Mouse (Mus musculus) embryonic facial prominence, embryonic 11.5 days (tissue): ENCODE measurements at regions not wholly inside any gene's neighbourhood (a gene's known extent, or its start where the extent isn't known, plus 50 kb on each side); places are given as distances from the start of the nearest gene placed in this dataset.

Experiments used
- ATAC-seq: fragments of 200-750 bp; cut with Nextera tagmentation; replicated peaks from 2 replicates; pipeline ENCODE4 v1.8.0; 2017; ENCODE audit warnings: low read depth; ENCODE audit not compliant: insufficient number of reproducible peaks, low FRiP score, low TSS enrichment
- DNase-seq: peaks from one replicate; pipeline ENCODE4 v3.0.0-alpha.2; 2015; ENCODE audit warnings: low spot score
- H3K27ac ChIP-seq: fragments of 300-500 bp; sonication (generic); replicated peaks from 2 replicates; pipeline ENCODE4 v1.5.1; 2014; ENCODE audit warnings: mild to moderate bottlenecking, low read depth, low read length, control low read depth
- H3K27me3 ChIP-seq: fragments of 300-500 bp; sonication (generic); 2 replicates; pipeline ENCODE4 v1.6.1; 2014; ENCODE audit warnings: mild to moderate bottlenecking, low read length, moderate library complexity, mixed read lengths; ENCODE audit not compliant: control insufficient read depth, insufficient read depth
- H3K36me3 ChIP-seq: fragments of 300-500 bp; sonication (generic); replicated peaks from 2 replicates; pipeline ENCODE4 v1.6.1; 2014; ENCODE audit warnings: low read depth, mild to moderate bottlenecking, low read length, moderate library complexity, mixed read lengths; ENCODE audit not compliant: control insufficient read depth, insufficient read depth
- H3K4me1 ChIP-seq: fragments of 300-500 bp; sonication (generic); 2 replicates; pipeline ENCODE4 v1.6.1; 2014; ENCODE audit warnings: low read length, mixed read lengths; ENCODE audit not compliant: control insufficient read depth, insufficient read depth
- H3K4me2 ChIP-seq: fragments of 300-500 bp; sonication (generic); 2 replicates; pipeline ENCODE4 v1.6.1; 2014; ENCODE audit warnings: low read depth, mild to moderate bottlenecking, control low read depth, low read length, moderate library complexity
- H3K4me3 ChIP-seq: fragments of 300-500 bp; sonication (generic); 2 replicates; pipeline ENCODE4 v1.5.1; 2014; ENCODE audit warnings: low read depth, low read length, control low read depth
- H3K9ac ChIP-seq: fragments of 300-500 bp; sonication (generic); replicated peaks from 2 replicates; pipeline ENCODE4 v1.6.1; 2014; ENCODE audit warnings: mild to moderate bottlenecking, control low read depth, low read length
- H3K9me3 ChIP-seq: fragments of 300-500 bp; sonication (generic); replicated peaks from 2 replicates; pipeline ENCODE4 v1.6.1; 2016; ENCODE audit warnings: mild to moderate bottlenecking, low read length, inconsistent platforms, mixed read lengths; ENCODE audit not compliant: control insufficient read depth
- WGBS: fragments of 180-500 bp; shearing (Covaris S2); extraction: QIAGEN DNeasy Blood & Tissue Kit; methylation state at CpG from one replicate; pipeline ENCODE4 v1.1.7; 2014; 5-methylcytosine and 5-hydroxymethylcytosine counted together

DNA sequence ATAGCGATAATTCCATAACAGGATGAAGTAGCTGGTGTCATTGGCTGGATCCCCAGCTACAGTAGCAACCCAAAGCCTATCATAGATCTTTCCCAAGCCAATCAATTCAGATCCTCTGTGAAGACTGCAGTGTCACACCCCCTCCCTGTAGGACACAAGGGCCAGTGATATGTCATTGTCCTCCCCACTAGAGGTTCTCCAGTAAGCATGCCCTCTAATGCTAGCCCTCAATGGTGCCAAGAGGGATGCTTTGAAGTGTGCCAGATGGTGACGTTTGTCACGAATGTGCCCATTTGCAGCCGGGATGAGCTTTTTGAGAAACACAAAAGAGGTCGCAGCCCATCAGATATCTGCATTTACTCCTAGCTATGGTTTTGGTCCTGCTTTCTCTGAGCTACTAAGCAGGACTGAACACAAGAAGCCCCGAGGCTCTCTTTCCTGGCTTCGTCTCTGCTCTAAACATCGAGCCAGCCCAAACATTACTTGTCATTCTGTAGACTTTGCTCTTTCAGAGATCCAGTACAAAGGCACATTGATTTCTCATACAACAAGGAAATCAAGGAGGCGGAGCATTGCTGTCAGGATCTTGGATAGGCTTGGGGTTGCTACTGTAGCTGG lies 214.2 kb downstream of the Gm19410 start:
- H3K27me3 ChIP-seq = no peaks in the 10 kb centered on the region
- ATAC-seq = no peak
- no peaks in the 10 kb centered on the region for H3K4me1 ChIP-seq
- no peaks in the 10 kb centered on the region for H3K9me3 ChIP-seq
- 77% methylated on average over 9 of the region's 9 CpGs for WGBS
- H3K9ac ChIP-seq = no peak overlapping the region
- H3K4me3 ChIP-seq = no peak overlapping the region
- no peaks in the 10 kb centered on the region for H3K36me3 ChIP-seq
- H3K4me2 ChIP-seq = no peak overlapping the region
- DNase-seq = no peak
- H3K27ac ChIP-seq = no peak overlapping the region

DNA sequence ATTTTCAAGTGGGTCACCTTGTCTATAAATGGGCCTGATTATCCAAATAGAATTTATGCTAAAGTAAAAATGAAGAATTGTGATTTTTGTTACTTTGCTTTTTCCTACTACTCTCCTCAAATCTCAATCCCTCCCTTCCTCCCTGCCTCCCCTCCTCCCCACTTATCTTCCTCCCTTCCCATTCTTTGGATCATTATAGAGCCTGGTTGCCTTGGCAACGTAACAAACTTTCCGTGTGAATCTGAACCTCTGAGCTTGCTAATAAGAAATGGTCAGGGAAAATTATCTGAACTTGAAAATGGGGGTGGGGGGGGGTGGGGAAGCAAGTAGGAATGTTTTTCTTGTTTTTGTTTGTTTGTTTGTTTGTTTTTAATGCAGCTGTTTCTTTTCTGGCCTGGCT lies 217.5 kb downstream of the Gm19410 start:
- no peak overlapping the region for H3K9ac ChIP-seq
- 69% methylated on average over 2 of the region's 2 CpGs for WGBS
- ATAC-seq (no peak), DNase-seq (no peak)
- no peaks in the 10 kb centered on the region for H3K4me1 ChIP-seq
- H3K27me3 ChIP-seq = no peaks in the 10 kb centered on the region
- no peaks in the 10 kb centered on the region for H3K9me3 ChIP-seq
- no peak overlapping the region for H3K27ac ChIP-seq
- no peaks in the 10 kb centered on the region for H3K36me3 ChIP-seq
- no peak overlapping the region for H3K4me2 ChIP-seq
- no peak overlapping the region for H3K4me3 ChIP-seq

DNA sequence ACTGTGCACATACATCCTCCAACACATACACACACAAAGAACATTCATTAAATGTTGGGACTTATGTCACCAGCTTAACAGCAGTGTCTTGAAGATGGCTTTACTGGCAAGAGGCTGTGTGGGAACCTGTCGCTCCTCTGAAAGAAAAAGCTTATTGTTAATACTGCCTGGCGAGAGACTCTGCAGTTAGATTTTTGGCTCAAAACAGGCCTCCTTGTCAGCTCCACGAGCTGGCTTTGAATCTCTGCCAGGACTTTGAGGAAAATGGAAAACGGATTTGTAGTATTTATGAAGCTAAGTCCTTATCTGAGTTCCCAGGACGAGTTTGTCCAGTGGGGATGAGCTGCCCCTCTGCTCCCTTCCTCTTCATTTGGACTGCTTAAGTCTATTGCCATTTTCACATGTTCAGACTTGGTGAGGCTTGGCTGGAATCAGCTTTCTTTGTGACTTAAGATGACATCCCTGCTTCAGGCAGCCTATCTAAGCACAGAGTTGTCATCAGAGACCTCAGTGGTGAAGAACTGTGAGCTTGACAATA lies 219.6 kb downstream of the Gm19410 start:
- ATAC-seq (no peak), DNase-seq (no peak)
- H3K4me2 ChIP-seq = no peak overlapping the region
- no peaks in the 10 kb centered on the region for H3K27me3 ChIP-seq
- no peaks in the 10 kb centered on the region for H3K4me1 ChIP-seq
- H3K9me3 ChIP-seq = no peaks in the 10 kb centered on the region
- no peak overlapping the region for H3K9ac ChIP-seq
- H3K36me3 ChIP-seq = no peaks in the 10 kb centered on the region
- WGBS = 59% methylated on average over 5 of the region's 5 CpGs
- H3K27ac ChIP-seq = no peak overlapping the region
- H3K4me3 ChIP-seq = no peak overlapping the region

DNA sequence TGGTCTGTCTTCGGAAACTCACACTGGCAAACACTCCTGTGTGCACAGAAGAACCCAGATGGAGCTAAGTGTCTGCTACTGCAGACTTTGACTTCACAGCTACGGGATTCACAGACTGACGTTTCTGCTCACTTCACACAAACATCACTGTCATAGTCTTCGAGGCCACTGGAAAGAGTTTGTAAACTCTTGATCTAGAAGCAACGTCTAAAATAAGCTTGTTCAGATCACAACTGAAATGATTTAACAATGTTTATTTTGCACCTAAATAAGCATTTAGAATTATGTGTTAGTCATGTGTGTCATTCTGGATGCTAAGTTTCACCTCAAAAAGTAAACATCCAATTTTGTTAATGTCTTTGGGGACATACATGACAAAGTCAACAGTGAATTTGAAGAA lies 221.7 kb downstream of the Gm19410 start:
- H3K27me3 ChIP-seq = no peaks in the 10 kb centered on the region
- ATAC-seq (no peak), DNase-seq (no peak)
- no peaks in the 10 kb centered on the region for H3K4me1 ChIP-seq
- no peaks in the 10 kb centered on the region for H3K36me3 ChIP-seq
- H3K4me2 ChIP-seq = no peak overlapping the region
- H3K27ac ChIP-seq = no peak overlapping the region
- H3K9ac ChIP-seq = no peak overlapping the region
- 75% methylated on average over 5 of the region's 5 CpGs for WGBS
- no peak overlapping the region for H3K4me3 ChIP-seq
- no peaks in the 10 kb centered on the region for H3K9me3 ChIP-seq

DNA sequence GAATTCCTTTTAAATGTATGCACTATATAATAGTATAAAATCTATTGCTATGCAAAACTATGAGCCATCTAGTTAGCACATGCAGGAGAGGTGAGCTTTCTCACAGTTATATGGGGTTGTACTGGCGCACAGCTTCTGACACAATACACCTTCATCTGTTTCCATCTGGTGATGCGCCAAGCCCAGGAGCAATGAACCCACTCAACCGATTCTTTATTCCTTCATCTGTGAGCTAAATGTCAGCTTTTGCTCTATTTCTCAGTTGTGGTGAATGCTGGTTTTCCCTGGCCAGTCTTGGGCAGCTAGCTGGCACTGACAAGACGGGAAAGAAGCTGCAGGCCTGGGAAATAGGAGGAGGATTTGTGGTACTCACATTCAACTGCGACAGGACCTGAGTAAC lies 225.4 kb downstream of the Gm19410 start:
- DNase-seq (no peak), ATAC-seq (no peak)
- Histone ChIP-seq H3K4me1 (no peaks in the 10 kb centered on the region), H3K9ac (no peak overlapping the region), H3K4me2 (no peak overlapping the region), H3K27ac (no peak overlapping the region), H3K4me3 (no peak overlapping the region), H3K27me3 (no peaks in the 10 kb centered on the region), H3K9me3 (no peaks in the 10 kb centered on the region), H3K36me3 (no peaks in the 10 kb centered on the region)
- WGBS = 91% methylated on average over 5 of the region's 5 CpGs

DNA sequence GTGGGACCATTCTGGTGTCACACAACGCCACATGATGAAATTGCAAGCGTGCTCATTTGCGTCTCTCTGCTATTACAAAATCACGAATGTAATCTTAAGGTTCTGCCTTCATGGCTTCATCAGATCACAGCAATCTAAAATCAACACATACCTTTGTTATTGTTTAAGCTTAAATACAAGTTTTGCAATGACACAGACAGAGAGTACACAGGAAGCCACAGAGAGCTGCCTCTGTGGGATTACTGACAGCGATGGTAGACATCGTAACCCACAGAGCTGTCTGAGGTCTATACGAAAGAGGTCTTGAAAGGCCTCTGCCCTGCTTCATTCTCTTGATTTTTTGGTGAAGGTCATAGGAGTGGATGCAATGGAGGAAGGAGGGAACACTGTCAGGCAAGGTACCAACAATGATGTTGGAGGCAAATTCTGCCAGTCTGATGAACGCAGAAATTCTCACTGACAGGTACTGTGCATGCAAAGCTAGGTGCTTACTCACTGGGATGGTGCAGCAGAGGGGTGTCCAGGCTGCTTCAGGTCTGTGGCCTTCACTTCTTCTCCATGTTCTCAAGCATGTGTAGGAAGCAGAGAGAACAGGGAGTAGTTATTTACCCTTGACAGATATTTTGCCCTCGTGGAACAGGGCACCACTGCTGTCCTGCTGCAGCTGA lies 226.5 kb downstream of the Gm19410 start:
- DNase-seq (no peak), ATAC-seq (no peak)
- Histone ChIP-seq H3K27me3 (no peaks in the 10 kb centered on the region), H3K4me3 (no peak overlapping the region), H3K36me3 (no peaks in the 10 kb centered on the region), H3K4me1 (no peaks in the 10 kb centered on the region), H3K9ac (no peak overlapping the region), H3K4me2 (no peak overlapping the region), H3K9me3 (no peaks in the 10 kb centered on the region), H3K27ac (no peak overlapping the region)
- WGBS = 88% methylated on average over 9 of the region's 9 CpGs

DNA sequence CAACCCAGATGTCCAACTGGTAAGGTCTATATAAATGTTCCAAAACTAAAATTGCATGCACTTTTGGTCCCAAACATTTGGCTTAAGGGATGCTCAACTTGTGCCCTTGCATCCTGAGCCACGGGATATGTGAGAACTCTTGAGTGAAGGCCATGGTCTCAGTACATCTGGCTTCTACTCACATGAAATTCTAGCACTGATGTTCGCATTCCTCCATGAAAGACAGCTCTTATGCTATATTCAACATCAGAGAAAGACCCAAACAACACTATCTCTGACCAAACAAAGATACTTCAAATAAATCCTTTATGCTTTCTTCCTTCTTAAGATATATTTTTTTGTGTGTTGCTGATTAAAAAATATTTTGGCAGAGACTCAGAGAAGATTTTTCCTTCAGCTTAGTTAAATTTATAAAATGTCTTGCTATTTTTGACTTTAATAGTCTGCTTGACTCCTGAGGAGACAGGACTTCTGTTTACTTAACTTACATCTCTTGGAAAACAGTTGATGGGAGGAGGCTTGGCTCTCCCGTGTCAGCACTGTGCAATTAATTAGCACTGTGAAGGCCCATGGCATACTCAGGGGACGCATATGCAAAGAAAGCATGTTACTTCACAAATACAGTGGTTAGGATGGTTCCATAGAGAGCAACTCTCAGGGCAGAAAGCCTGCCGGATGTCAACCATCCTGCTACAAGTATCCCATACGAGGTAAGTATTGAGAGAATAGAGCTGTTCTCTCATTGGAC lies 230.9 kb downstream of the Gm19410 start:
- H3K27me3 ChIP-seq = no peaks in the 10 kb centered on the region
- H3K4me3 ChIP-seq = no peak overlapping the region
- no peak overlapping the region for H3K27ac ChIP-seq
- no peaks in the 10 kb centered on the region for H3K36me3 ChIP-seq
- WGBS = 74% methylated on average over 6 of the region's 6 CpGs
- no peak for DNase-seq
- ATAC-seq = no peak
- no peak overlapping the region for H3K9ac ChIP-seq
- no peak overlapping the region for H3K4me2 ChIP-seq
- H3K4me1 ChIP-seq = no peaks in the 10 kb centered on the region
- H3K9me3 ChIP-seq = no peaks in the 10 kb centered on the region

DNA sequence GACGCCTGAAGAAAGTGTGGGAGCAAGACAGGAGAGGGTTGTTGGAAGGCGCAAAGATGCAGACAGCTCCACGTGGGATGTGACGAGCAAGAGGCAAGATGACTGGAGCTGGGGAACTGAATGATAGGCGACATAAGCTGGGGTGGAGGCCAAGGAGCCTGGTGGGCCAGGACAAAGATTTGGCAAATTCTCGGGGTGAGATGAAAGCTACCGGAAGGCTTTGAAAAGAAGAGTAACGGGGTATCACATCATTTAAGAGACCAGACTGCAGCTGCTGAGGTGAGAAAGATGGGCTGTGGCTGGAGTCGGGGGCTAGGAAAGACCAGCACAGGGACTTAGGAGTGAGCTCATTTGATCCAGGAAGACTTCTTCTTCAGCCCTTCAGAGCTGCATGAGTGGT lies 234.0 kb downstream of the Gm19410 start:
- 90% methylated on average over 9 of the region's 9 CpGs for WGBS
- no peak for DNase-seq
- no peaks in the 10 kb centered on the region for H3K9me3 ChIP-seq
- H3K27ac ChIP-seq = no peak overlapping the region
- ATAC-seq = no peak
- H3K4me1 ChIP-seq = no peaks in the 10 kb centered on the region
- H3K4me3 ChIP-seq = no peak overlapping the region
- no peak overlapping the region for H3K4me2 ChIP-seq
- no peaks in the 10 kb centered on the region for H3K27me3 ChIP-seq
- no peak overlapping the region for H3K9ac ChIP-seq
- no peaks in the 10 kb centered on the region for H3K36me3 ChIP-seq
